Mouse (Mus musculus) lung, embryonic 16.5 days (tissue): ENCODE data around the gene Dido1. TPM values are rescaled to one million over a fixed set of nuclear protein-coding genes. Genes with fewer than 3 reads are reported as not detected.

Source experiments
- ATAC-seq: fragments of 200-750 bp; cut with Nextera tagmentation; 2 replicates; pipeline ENCODE4 v1.8.0; 2017; ENCODE audit warnings: low read depth, mild to moderate bottlenecking, moderate library complexity
- H3K27ac ChIP-seq: fragments of 300-500 bp; sonication (generic); 2 replicates; pipeline ENCODE4 v1.5.1; 2014; ENCODE audit warnings: mild to moderate bottlenecking, control low read depth, low read length
- H3K27me3 ChIP-seq: fragments of 300-500 bp; sonication (generic); 2 replicates; pipeline ENCODE4 v1.6.1; 2014; ENCODE audit warnings: low read depth, low read length, mixed read lengths; ENCODE audit not compliant: control insufficient read depth, insufficient read depth
- H3K36me3 ChIP-seq: fragments of 300-500 bp; sonication (generic); 2 replicates; pipeline ENCODE4 v1.6.1; 2014; ENCODE audit warnings: low read length; ENCODE audit not compliant: control insufficient read depth, insufficient read depth
- H3K4me1 ChIP-seq: fragments of 300-500 bp; sonication (generic); replicated peaks from 2 replicates; pipeline ENCODE4 v1.6.1; 2014; ENCODE audit warnings: low read length, mixed read lengths; ENCODE audit not compliant: control insufficient read depth, insufficient read depth
- H3K4me2 ChIP-seq: fragments of 300-500 bp; sonication (generic); 2 replicates; pipeline ENCODE4 v1.6.1; 2014; ENCODE audit warnings: low read depth, low read length, control low read depth
- H3K4me3 ChIP-seq: fragments of 300-500 bp; sonication (generic); 2 replicates; pipeline ENCODE4 v1.5.1; 2014; ENCODE audit warnings: mild to moderate bottlenecking, low read length, control low read depth
- H3K9ac ChIP-seq: fragments of 300-500 bp; sonication (generic); 2 replicates; pipeline ENCODE4 v1.6.1; 2014; ENCODE audit warnings: low read length, control low read depth
- H3K9me3 ChIP-seq: fragments of 300-500 bp; sonication (generic); 2 replicates; pipeline ENCODE4 v1.6.1; 2016; ENCODE audit warnings: low read length; ENCODE audit not compliant: control insufficient read depth
- WGBS: fragments of 180-500 bp; shearing (Covaris S2); extraction: QIAGEN DNeasy Blood & Tissue Kit; methylation state at CpG from one replicate; pipeline ENCODE4 v1.1.7; 2014; 5-methylcytosine and 5-hydroxymethylcytosine counted together
- polyA plus RNA-seq: library from polyadenylated mRNA; unstranded; fragments of >200 nt; fragmentation: Nextera tagmentation; extraction: Ambion mirVana; gene quantifications from 2 replicates; pipeline ENCODE4 v1.2.1, GENCODE M21; 2015

Dido1 gene
- polyA plus RNA-seq, 1 experiment from 2014 or later, result 28.2 TPM

DNA sequence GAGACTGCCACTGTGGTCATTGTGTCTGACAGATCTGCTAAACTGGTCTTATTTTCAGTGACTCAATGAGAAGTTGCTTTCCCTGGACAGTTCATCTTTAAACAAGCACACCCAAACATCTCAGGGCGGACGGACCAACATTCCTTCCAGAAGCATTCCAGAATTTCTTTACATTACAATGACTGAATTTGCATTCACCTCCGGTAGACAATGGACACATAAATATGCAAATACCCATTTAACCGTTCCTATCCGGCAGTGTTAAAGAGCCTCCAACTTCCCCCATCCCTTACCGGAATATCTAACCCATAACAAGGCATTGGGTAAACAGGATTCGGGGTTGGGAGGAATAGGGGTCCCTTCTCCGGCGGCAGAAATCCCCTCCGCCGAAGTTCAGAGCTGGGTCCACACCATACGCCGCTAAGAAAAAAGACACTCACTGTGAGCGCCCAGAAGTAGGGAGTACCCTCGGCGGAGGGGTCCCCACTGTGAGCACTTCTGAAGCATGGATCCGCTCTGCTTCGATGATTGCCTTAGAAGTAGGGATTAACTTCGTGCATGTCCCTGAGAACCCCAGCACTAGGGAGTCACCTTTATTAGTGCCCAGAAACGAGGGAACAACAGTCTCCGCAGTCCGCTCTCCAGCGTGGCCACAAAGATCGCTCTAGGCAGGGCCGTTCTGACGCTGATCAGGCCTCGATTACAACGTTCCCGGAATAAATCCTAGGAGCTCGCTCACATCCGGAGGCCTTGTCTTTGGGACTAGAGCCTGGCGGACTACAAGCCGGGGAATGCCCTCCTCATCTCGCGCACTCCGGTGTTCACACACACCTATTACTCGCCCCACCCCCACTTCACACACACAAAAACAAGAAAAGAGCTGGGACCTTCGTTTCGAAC lies 526 bp downstream of the Dido1 start:
- Histone ChIP-seq H3K27me3 (no peaks in the 10 kb centered on the region), H3K36me3 (peaks cover 8% of the 10 kb centered on the region), H3K4me2 (peak overlapping the region; percentile 90), H3K4me3 (peak overlapping the region; percentile 98), H3K27ac (peak overlapping the region; percentile 90), H3K9me3 (no peaks in the 10 kb centered on the region), H3K4me1 (peaks cover 20% of the 10 kb centered on the region), H3K9ac (peak overlapping the region; percentile 96)
- peak; percentile 63 for ATAC-seq
- under 1% methylated on average over 39 of the region's 39 CpGs for WGBS

DNA sequence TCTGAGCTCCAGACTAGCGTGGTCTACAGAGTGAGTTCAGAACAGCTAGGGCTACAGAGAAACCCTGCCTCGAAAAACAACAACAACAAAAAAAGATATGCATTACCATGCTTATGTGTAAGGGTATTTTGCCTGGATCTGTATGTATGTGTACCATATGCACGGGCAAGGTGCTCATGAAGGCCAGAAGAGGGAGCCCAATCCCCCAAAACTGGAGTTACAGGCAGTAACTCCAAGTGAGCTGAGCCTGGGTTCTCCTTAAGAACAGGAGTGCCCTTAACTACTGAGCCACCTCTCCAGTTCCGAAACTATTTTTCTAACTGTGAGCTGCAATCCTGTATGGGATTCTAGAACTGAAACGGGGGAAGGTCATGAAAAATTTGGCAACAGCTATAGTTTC lies 3.8 kb downstream of the Dido1 start:
- no peak for ATAC-seq
- Histone ChIP-seq H3K4me3 (no peak overlapping the region), H3K4me2 (no peak overlapping the region), H3K9me3 (no peaks in the 10 kb centered on the region), H3K27ac (no peak overlapping the region), H3K27me3 (no peaks in the 10 kb centered on the region), H3K4me1 (peaks cover 24% of the 10 kb centered on the region), H3K36me3 (no peaks in the 10 kb centered on the region), H3K9ac (no peak overlapping the region)
- WGBS, result 91% methylated on average over 5 of the region's 5 CpGs

DNA sequence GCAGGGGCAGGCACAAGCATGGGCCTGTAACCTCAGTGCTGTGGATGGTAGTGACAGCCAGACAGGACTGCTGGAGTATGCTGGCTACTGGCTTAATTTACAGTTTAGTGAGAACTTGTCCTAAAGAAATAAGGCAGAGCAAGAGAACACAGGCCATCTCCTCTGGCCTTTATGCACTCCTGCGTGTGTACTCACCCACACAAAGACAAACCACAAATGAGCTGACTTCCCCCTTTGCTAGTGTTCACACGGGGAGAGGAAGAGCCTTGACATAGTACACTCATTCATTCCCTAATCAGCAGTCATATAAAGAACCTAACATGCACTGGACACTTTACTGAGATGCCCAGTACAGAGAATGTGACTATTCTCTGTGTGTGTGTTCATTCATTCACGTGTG lies 4.7 kb downstream of the Dido1 start:
- whole genome bisulfite sequencing, result 77% methylated on average over 3 of the region's 3 CpGs
- Histone ChIP-seq H3K4me1 (peaks cover 32% of the 10 kb centered on the region), H3K9me3 (no peaks in the 10 kb centered on the region), H3K27ac (peak overlapping the region; percentile 3; the same call in 1 of the 2 replicates), H3K4me2 (0 out of 2 replicates have a peak overlapping the region, but pooled peaks have one; percentile 0), H3K9ac (no peak overlapping the region), H3K36me3 (no peaks in the 10 kb centered on the region), H3K4me3 (no peak overlapping the region), H3K27me3 (no peaks in the 10 kb centered on the region)
- ATAC-seq, result no peak

DNA sequence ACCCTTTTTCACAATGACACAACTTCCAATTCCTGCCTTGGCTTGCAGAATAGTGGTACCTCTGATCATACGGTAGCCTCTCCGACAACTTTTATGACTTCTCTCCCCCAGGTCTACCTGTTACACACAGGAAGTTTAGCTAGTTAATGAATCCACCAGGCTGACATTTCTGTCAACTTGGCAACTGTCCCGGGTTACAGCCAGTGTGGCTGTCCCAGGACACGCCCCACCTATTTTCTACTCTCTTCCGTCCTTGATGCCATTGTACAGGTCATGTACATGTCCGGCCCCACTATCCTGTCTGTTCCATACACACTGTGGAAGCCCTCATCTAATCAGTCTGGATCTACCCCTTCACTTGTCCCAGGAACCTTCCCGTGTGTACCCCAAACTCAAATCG lies 5.2 kb downstream of the Dido1 start:
- 72% methylated on average over 8 of the region's 8 CpGs for WGBS
- Histone ChIP-seq H3K9ac (no peak overlapping the region), H3K36me3 (no peaks in the 10 kb centered on the region), H3K27me3 (no peaks in the 10 kb centered on the region), H3K4me1 (peaks cover 37% of the 10 kb centered on the region), H3K27ac (peak overlapping the region; percentile 3; the same call in 1 of the 2 replicates), H3K4me2 (0 out of 2 replicates have a peak overlapping the region, but pooled peaks have one; percentile 0), H3K4me3 (no peak overlapping the region), H3K9me3 (no peaks in the 10 kb centered on the region)
- ATAC-seq, result no peak

DNA sequence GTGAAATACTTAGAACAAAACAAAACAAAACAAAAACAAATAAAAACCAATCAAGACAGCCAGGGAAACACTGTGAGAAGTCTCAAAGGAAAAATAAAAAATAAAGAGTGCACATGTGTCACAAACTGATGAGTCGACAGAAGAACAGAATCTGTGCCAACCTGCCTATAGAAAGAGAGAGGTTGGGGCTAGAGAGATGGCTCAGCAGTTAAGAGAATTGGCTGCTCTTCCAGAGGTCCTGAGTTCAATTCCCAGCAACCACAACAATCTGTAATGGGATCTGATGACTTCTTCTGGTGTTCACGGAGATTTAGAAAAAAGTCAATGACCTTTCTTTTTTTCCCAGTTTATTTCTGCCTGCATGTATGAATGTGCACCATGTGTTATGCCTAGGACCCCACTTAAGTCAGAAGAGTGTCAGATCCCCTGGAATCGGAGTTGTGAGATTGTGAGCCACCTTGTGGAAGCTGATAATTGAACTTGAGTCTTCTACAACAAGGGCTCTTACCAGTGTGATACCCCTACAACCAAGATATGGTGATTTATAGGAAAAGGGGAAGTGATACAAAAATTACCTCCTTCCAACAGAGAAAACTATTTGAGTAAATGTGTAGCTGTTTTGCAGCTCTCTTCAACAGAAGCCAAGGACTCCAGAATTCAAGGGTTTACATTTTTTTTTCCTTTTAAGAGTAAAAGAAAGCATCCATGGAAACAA lies 6.0 kb downstream of the Dido1 start:
- ATAC-seq, result no peak
- no peak overlapping the region for H3K27ac ChIP-seq

DNA sequence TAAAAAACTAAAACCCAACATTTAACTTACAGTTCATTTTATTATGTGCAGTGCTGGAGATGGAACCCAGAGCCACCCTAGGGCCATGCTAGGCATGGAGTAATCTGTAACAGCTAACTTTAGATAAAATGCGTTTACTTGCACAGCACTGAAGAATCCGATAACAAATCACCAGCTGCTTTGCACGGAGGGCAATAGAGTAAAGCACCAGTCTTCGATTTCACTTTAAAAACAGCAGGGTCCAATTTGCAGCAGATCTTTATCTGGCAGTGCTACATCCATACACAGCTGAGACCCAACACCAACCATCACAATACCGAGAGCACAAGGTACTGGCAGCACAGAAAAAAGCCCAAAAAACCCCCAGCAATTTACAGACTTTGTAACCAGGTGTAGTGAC lies 6.6 kb downstream of the Dido1 start:
- Histone ChIP-seq H3K4me2 (peak overlapping the region; percentile 81; the same call in 1 of the 2 replicates), H3K4me3 (no peak overlapping the region), H3K9ac (peak overlapping the region; percentile 93; the same call in 1 of the 2 replicates), H3K4me1 (peaks cover 32% of the 10 kb centered on the region), H3K27me3 (no peaks in the 10 kb centered on the region), H3K27ac (peak overlapping the region; percentile 96), H3K36me3 (no peaks in the 10 kb centered on the region), H3K9me3 (no peaks in the 10 kb centered on the region)
- WGBS, result 67% methylated on average over 5 of the region's 5 CpGs
- no peak for ATAC-seq

More for the DNA sequence above, 6.0 kb downstream of the Dido1 start:
- Histone ChIP-seq H3K9me3 (no peaks in the 10 kb centered on the region), H3K4me2 (no peak overlapping the region), H3K9ac (no peak overlapping the region), H3K4me1 (peaks cover 39% of the 10 kb centered on the region), H3K27me3 (no peaks in the 10 kb centered on the region), H3K4me3 (no peak overlapping the region), H3K36me3 (no peaks in the 10 kb centered on the region)
- 77% methylated on average over 3 of the region's 3 CpGs for WGBS

DNA sequence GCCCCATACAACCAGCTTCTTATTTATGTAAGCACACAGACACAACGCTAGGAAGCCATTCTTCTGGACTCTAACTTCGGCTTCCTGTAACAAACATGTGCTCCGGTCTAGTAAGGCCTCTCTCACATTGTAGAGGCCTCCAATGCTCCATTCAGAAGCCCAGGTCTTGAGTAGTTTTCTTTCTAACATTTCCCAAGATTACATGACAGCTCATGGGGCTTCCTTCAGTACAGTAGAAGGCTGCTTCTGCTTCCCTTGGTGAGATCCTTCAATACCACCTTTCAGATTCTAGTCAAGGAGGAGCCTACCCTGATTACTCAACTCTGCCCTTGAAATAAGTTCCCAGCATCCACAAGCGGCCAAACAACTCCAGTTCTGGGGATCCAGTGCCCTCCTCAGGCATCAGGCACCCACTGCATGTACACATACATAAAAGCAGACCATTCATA lies 7.1 kb downstream of the Dido1 start:
- H3K4me1 ChIP-seq, result peaks cover 30% of the 10 kb centered on the region
- peak overlapping the region; percentile 81 for H3K4me2 ChIP-seq
- H3K9me3 ChIP-seq, result no peaks in the 10 kb centered on the region
- H3K27ac ChIP-seq, result peak overlapping the region; percentile 96
- peak overlapping the region; percentile 87 for H3K4me3 ChIP-seq
- no peaks in the 10 kb centered on the region for H3K36me3 ChIP-seq
- peak overlapping the region; percentile 93 for H3K9ac ChIP-seq
- 23% methylated on average over 4 of the region's 4 CpGs for whole genome bisulfite sequencing
- ATAC-seq, result no peak
- H3K27me3 ChIP-seq, result no peaks in the 10 kb centered on the region

DNA sequence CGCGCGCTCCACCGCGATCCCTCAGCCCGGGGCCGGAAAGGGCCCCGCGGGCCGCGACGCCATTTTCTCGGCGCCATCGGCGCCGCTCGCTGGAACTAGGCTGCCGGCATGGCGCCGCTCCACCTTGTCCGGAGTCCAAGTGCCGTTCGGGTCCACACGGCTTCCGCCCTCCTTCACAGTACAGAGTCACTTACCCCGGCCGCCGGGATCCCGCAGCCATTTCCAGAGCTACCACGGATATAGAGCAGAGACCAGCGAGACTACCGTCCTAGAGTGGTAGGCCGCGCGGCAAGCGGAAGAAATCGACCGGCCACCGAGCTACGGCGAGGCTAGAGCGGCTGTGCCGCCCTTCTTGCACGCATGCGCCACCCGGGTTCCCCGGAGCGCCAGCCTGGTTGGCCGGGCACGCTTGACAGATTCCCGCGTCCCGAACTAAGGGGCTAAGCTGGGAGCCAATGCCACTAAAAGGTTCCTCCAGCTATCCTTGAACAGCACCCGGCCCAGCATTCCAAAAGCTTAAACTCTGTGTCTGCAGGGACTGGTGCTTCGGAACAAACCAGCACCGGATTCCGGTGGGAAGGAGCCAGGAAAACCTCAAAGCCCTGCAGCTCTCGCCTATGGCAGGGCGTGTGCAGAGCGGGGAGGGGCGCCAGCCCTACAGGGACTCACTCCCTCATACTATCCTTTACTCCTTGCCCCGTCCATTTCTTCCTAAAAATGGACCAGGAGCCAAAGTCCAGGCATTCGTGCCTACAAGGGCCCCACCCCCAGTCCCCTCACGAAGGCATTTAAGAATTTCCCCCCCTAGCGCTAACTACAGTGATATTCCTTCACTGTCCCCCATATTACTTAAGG lies 7.8 kb downstream of the Dido1 start:
- under 1% methylated on average over 66 of the region's 66 CpGs for WGBS
- Histone ChIP-seq H3K9ac (peak overlapping the region; percentile 93), H3K4me1 (peaks cover 30% of the 10 kb centered on the region), H3K4me3 (peak overlapping the region; percentile 87), H3K36me3 (no peaks in the 10 kb centered on the region), H3K27me3 (no peaks in the 10 kb centered on the region), H3K9me3 (no peaks in the 10 kb centered on the region), H3K27ac (peak overlapping the region; percentile 96), H3K4me2 (peak overlapping the region; percentile 89)
- ATAC-seq, result peak; percentile 96
